ENCODE assay signal across 8 mouse cellular contexts in the genomic region with DNA sequence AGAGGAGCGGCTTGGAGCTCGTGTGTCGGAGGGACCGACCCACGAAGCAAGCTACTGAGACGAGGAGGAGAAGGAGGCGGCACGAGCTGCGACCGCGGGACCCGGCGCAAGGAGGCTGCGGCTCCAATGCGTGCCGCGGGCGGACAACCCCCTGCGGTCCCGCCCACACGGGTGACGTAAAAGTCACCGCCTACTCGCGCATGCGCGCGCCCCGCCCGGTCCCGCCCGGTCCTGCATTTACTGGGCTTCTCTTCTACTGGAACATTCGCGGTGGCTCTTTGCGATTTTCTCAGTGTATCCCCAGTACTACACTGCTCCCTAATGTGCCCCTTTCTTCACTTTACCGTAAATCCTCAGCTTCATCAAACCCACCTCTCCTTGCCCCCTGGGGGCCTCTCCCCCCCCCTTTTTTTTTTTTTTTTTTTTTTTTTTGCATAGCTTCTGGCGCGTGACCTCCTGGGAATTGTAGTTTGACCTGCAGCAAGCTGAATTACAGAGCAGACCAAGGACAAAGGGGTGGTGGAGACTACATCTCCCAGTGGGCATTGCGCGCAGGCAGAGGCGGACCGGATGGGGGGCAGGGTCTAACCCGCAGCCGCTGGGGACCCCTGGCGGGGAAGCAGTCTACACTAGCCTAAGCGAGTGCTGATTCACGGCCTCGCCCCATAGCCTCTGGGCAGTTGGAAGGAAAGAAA. TPM values are rescaled to one million over a fixed set of nuclear protein-coding genes. Genes with fewer than 3 reads are reported as not detected.
A peak's percentile ranks its signal among the peaks of the same experiment; 100 is the strongest.
DNase-seq lines count a peak whose midpoint lies in the region; ATAC-seq and TF ChIP-seq lines count a peak whose summit lies in the region.

A gene (minus strand): TSS at position 136 of the 695 bp plus-strand sequence.

- peak; percentile 36 for TF ChIP-seq CTCF in ES-Bruce4 (IDR thresholded peaks at IDR 0.05; ENCODE audit: low read depth, low read length)
- TF ChIP-seq CTCF in liver, postnatal 0 days (IDR thresholded peaks at IDR 0.05; ENCODE audit: low read depth): peak; percentile 76

- intact Hi-C loops in heart, postnatal 10 days (cut with DNase I): loop anchor here (1.0 to 2.0 kb wide), 2 partner anchors 22 to 30 kb away; no protein-coding TSS in a partner anchor

- DNase-seq in heart, postnatal 10 days: peak; percentile 98 to 99
- peak; percentile 82 for DNase-seq in large intestine, adult 2 months (ENCODE audit: low read depth, low spot score)
- peak; percentile 98 for DNase-seq in liver, postnatal 0 days
- peak; percentile 99 for DNase-seq in testis, postnatal 10 days (ENCODE audit: low spot score)

- H3K9ac ChIP-seq in ES-Bruce4 (ENCODE audit: low read depth, poor library complexity, severe bottlenecking): peak within 1 kb of the TSS; percentile 95
- H3K9ac ChIP-seq in forebrain, embryonic 13.5 days: peak within 1 kb of the TSS; percentile 96
- H3K9ac ChIP-seq in liver, postnatal 0 days (replicated peaks): peak within 1 kb of the TSS; percentile 84
- H3K9ac ChIP-seq in neural tube, embryonic 14.5 days (replicated peaks; ENCODE audit: low read depth, low read length): peak within 1 kb of the TSS; percentile 78

- peak; percentile 98 for TF ChIP-seq POLR2A in ES-Bruce4 (IDR thresholded peaks at IDR 0.05; ENCODE audit: insufficient read depth, low read length)

- H3K4me1 ChIP-seq in ES-Bruce4 (ENCODE audit: control insufficient read depth, insufficient read depth, low read length): no peaks in the 10 kb centered on the region
- peaks cover 35% of the 10 kb centered on the region for H3K4me1 ChIP-seq in forebrain, embryonic 13.5 days
- peaks cover 11% of the 10 kb centered on the region for H3K4me1 ChIP-seq in liver, postnatal 0 days (ENCODE audit: insufficient read depth)
- peaks cover 27% of the 10 kb centered on the region for H3K4me1 ChIP-seq in neural tube, embryonic 14.5 days (ENCODE audit: control insufficient read depth, insufficient read depth, low read length)

- ATAC-seq in cerebellum, adult (ENCODE audit: insufficient number of reproducible peaks, low FRiP score, low TSS enrichment): peak; percentile 94
- ATAC-seq in forebrain, embryonic 13.5 days: peak; percentile 97
- peak; percentile 91 for ATAC-seq in liver, postnatal 0 days
- ATAC-seq in neural tube, embryonic 14.5 days (ENCODE audit: low read depth): peak; percentile 93

- peak within 1 kb of the TSS; percentile 100 for H3K27ac ChIP-seq in ES-Bruce4 (ENCODE audit: insufficient read depth, low read length)
- H3K27ac ChIP-seq in forebrain, embryonic 13.5 days: peak within 1 kb of the TSS; percentile 99
- H3K27ac ChIP-seq in liver, postnatal 0 days (ENCODE audit: low read depth): peak within 1 kb of the TSS; percentile 98
- H3K27ac ChIP-seq in neural tube, embryonic 14.5 days (ENCODE audit: low read depth, low read length): peak within 1 kb of the TSS; percentile 98

- TF ChIP-seq EP300 in ES-Bruce4 (IDR thresholded peaks at IDR 0.05; ENCODE audit: insufficient read depth, low read depth, low read length): peak; percentile 98
- TF ChIP-seq EP300 in liver, postnatal 0 days (IDR thresholded peaks at IDR 0.05; ENCODE audit: low read depth): peak; percentile 60; the same call in 1 of the 2 replicates

- peak within 1 kb of the TSS; percentile 99 for H3K4me3 ChIP-seq in ES-Bruce4 (ENCODE audit: low read depth, low read length)
- H3K4me3 ChIP-seq in forebrain, embryonic 13.5 days: peak within 1 kb of the TSS; percentile 94
- H3K4me3 ChIP-seq in liver, postnatal 0 days (ENCODE audit: low read depth, low read length): peak within 1 kb of the TSS; percentile 78
- peak within 1 kb of the TSS; percentile 65 for H3K4me3 ChIP-seq in neural tube, embryonic 14.5 days (ENCODE audit: low read depth, low read length)

- H3K36me3 ChIP-seq in ES-Bruce4 (ENCODE audit: control insufficient read depth, insufficient read depth, low read length, poor library complexity, severe bottlenecking): peaks cover 35% of the 10 kb centered on the region
- H3K36me3 ChIP-seq in forebrain, embryonic 13.5 days (ENCODE audit: poor library complexity, severe bottlenecking): peaks cover 25% of the 10 kb centered on the region
- peaks cover 23% of the 10 kb centered on the region for H3K36me3 ChIP-seq in liver, postnatal 0 days (replicated peaks; ENCODE audit: insufficient read depth, low read length)
- peaks cover 22% of the 10 kb centered on the region for H3K36me3 ChIP-seq in neural tube, embryonic 14.5 days (ENCODE audit: control insufficient read depth, insufficient read depth, low read length)

- WGBS in forebrain, embryonic 13.5 days: 0% methylated on average over 45 of the region's 48 CpGs
- under 1% methylated on average over 47 of the region's 48 CpGs for WGBS in large intestine, adult 2 months
- WGBS in liver, postnatal 0 days (ENCODE audit: insufficient replicate concordance): 1% methylated on average over 34 of the region's 48 CpGs
- under 1% methylated on average over 48 of the region's 48 CpGs for WGBS in neural tube, embryonic 14.5 days

- H3K9me3 ChIP-seq in ES-Bruce4 (replicated peaks; ENCODE audit: control insufficient read depth, insufficient read depth, low read length, poor library complexity, severe bottlenecking): no peaks in the 10 kb centered on the region
- no peaks in the 10 kb centered on the region for H3K9me3 ChIP-seq in forebrain, embryonic 13.5 days (replicated peaks)
- H3K9me3 ChIP-seq in liver, postnatal 0 days (ENCODE audit: low read length): no peaks in the 10 kb centered on the region
- H3K9me3 ChIP-seq in neural tube, embryonic 14.5 days (ENCODE audit: control insufficient read depth, low read length): no peaks in the 10 kb centered on the region

- peak within 1 kb of the TSS; percentile 61 for H3K4me2 ChIP-seq in forebrain, embryonic 13.5 days
- peak within 1 kb of the TSS; percentile 76 for H3K4me2 ChIP-seq in liver, postnatal 0 days (ENCODE audit: low read depth, low read length)
- H3K4me2 ChIP-seq in neural tube, embryonic 14.5 days (ENCODE audit: low read depth, low read length): peak within 1 kb of the TSS; percentile 60

- H3K27me3 ChIP-seq in ES-Bruce4 (ENCODE audit: control insufficient read depth, insufficient read depth, low read length, poor library complexity, severe bottlenecking): no peaks in the 10 kb centered on the region
- no peaks in the 10 kb centered on the region for H3K27me3 ChIP-seq in forebrain, embryonic 13.5 days
- no peaks in the 10 kb centered on the region for H3K27me3 ChIP-seq in liver, postnatal 0 days (ENCODE audit: insufficient read depth, low read length)
- H3K27me3 ChIP-seq in neural tube, embryonic 14.5 days (ENCODE audit: control insufficient read depth, insufficient read depth, low read length): no peaks in the 10 kb centered on the region

RNA-seq across cellular contexts. Expression of the gene that starts here (rescaled TPM):
- 372 TPM in 2 replicates for polyA plus RNA-seq in ES-Bruce4 (2011; ENCODE audit: insufficient read depth, insufficient read length, low read depth, missing spikeins)
- polyA plus RNA-seq in forebrain, embryonic 13.5 days (2015; fragmentation: Nextera tagmentation; extraction: Ambion mirVana): 424 and 485 TPM in 2 replicates
- 100 to 1,000 TPM; 321 to 334 TPM for total RNA-seq in heart, postnatal 10 days (2021)
- polyA plus RNA-seq in large intestine, adult 2 months (2012; rRNA removed): 41.6 and 44.1 TPM in 2 replicates
- polyA plus RNA-seq in liver, postnatal 0 days (2015; fragmentation: Nextera tagmentation; extraction: Ambion mirVana): 56.7 and 66.8 TPM in 2 replicates
- polyA plus RNA-seq in neural tube, embryonic 14.5 days (2014; fragmentation: Nextera tagmentation; extraction: Ambion mirVana): 419 and 431 TPM in 2 replicates

Comparison
In these comparisons a context has a peak if more than half of its experiments do, and no peak if none do; other contexts are left out.
1. Peak in every context shown above with its lines: DNase-seq, ATAC-seq, H3K4me3 ChIP-seq and H3K27ac ChIP-seq.